Mouse (Mus musculus) heart, embryonic 11.5 days (tissue): ENCODE data around the gene Ccr10. TPM values are rescaled to one million over a fixed set of nuclear protein-coding genes. Genes with fewer than 3 reads are reported as not detected.

ENCODE experiments used
- ATAC-seq: fragments of 200-750 bp; cut with Nextera tagmentation; replicated peaks from 2 replicates; pipeline ENCODE4 v1.8.0; 2017; ENCODE audit warnings: moderate library complexity; ENCODE audit not compliant: insufficient number of reproducible peaks, low FRiP score, low TSS enrichment
- H3K27ac ChIP-seq: fragments of 300-500 bp; sonication (generic); 2 replicates; pipeline ENCODE4 v1.5.1; 2014; ENCODE audit warnings: mild to moderate bottlenecking, low read depth, low read length
- H3K27me3 ChIP-seq: fragments of 300-500 bp; sonication (generic); 2 replicates; pipeline ENCODE4 v1.6.1; 2014; ENCODE audit warnings: mild to moderate bottlenecking, low read length, mixed read lengths; ENCODE audit not compliant: control insufficient read depth, insufficient read depth
- H3K36me3 ChIP-seq: fragments of 300-500 bp; sonication (generic); 2 replicates; pipeline ENCODE4 v1.6.1; 2014; ENCODE audit warnings: mild to moderate bottlenecking, low read length, moderate library complexity, mixed read lengths; ENCODE audit not compliant: control insufficient read depth, insufficient read depth
- H3K4me1 ChIP-seq: fragments of 300-500 bp; sonication (generic); 2 replicates; pipeline ENCODE4 v1.6.1; 2014; ENCODE audit warnings: low read length; ENCODE audit not compliant: control insufficient read depth, insufficient read depth
- H3K4me2 ChIP-seq: fragments of 300-500 bp; sonication (generic); 2 replicates; pipeline ENCODE4 v1.6.1; 2014; ENCODE audit warnings: mild to moderate bottlenecking, moderate library complexity
- H3K4me3 ChIP-seq: fragments of 300-500 bp; sonication (generic); 2 replicates; pipeline ENCODE4 v1.5.1; 2014; ENCODE audit warnings: low read depth, low read length
- H3K9ac ChIP-seq: fragments of 300-500 bp; sonication (generic); 2 replicates; pipeline ENCODE4 v1.6.1; 2014; ENCODE audit warnings: mild to moderate bottlenecking, low read depth, low read length, moderate library complexity
- H3K9me3 ChIP-seq: fragments of 300-500 bp; sonication (generic); replicated peaks from 2 replicates; pipeline ENCODE4 v1.6.1; 2016; ENCODE audit warnings: low read length; ENCODE audit not compliant: control insufficient read depth
- WGBS: fragments of 180-500 bp; shearing (Covaris S2); extraction: QIAGEN DNeasy Blood & Tissue Kit; methylation state at CpG from one replicate; pipeline ENCODE4 v1.1.7; 2014; ENCODE audit not compliant: insufficient replicate concordance; 5-methylcytosine and 5-hydroxymethylcytosine counted together
- polyA plus RNA-seq: library from polyadenylated mRNA; unstranded; fragments of >200 nt; fragmentation: Nextera tagmentation; extraction: Ambion mirVana; gene quantifications from 2 replicates; pipeline ENCODE4 v1.2.1, GENCODE M21; 2014

Ccr10 gene
- polyA plus RNA-seq, 1 experiment from 2014 or later = 0.39 TPM

DNA sequence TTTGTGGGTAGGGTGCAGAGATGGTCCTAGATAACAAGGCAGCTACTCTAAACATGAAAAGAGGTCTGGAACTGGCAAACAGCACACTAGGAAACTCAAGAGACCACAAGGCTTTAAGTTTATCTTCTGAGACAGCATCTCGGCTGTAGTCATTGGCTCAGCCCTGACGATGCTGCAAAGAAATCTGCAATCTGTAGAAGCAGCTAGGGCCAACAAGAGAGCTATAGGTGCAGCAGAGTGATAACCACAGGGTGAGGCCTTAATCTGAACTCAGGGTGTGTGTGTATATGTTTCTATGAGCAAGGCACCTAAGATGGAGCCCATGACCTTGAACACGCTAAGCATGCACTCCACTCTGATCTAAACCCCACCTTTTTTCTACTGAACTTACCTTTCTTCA is 24.3 kb upstream of the Ccr10 start:
- Histone ChIP-seq H3K4me1 (no peaks in the 10 kb centered on the region), H3K9me3 (no peaks in the 10 kb centered on the region), H3K4me2 (no peak overlapping the region), H3K4me3 (no peak overlapping the region), H3K9ac (no peak overlapping the region), H3K27ac (no peak overlapping the region), H3K27me3 (no peaks in the 10 kb centered on the region), H3K36me3 (peaks cover 21% of the 10 kb centered on the region)
- WGBS = 85% methylated on average over 3 of the region's 3 CpGs
- ATAC-seq = no peak

DNA sequence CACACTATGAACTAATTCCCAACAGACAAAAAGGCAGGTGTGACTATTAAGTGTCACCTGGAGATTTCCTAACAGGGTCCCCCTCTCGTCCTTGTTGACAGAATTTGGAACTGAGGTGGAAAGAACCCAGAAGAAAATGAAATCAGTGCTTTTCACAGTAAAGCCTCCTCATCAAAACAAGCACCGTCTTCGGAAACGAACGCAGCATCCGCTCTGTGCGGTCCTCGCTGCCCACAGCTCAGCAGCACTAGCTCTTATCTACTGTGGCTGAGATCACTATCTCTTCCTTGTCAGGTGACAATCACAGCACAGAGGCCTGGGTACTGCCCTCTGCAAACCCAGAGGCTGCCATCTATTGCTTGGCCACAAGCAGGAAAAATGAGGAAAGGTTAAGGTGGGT is 20.9 kb upstream of the Ccr10 start:
- no peak overlapping the region for H3K27ac ChIP-seq
- no peak for ATAC-seq
- 85% methylated on average over 8 of the region's 8 CpGs for WGBS

DNA sequence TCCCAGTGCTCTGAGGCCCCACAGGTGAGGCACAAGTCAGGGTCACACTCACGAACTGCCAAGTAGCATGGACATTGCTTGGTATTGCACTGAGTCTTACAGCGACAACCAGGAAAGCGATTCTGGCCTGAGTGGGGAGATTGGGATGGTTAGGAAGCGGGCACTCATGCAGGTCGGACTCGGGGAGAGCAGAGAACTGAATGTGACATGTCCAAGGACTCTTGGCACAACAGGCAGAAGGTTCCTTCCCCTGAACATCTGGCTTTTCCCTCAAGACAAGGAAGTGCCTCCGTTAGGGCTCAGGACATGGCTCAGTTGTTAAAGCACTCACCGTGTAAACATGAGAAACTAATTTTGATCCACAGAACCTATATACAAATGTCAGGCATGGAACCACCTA is 20.3 kb upstream of the Ccr10 start:
- Histone ChIP-seq H3K4me2 (no peak overlapping the region), H3K9me3 (no peaks in the 10 kb centered on the region), H3K27me3 (no peaks in the 10 kb centered on the region), H3K4me1 (peaks cover 16% of the 10 kb centered on the region), H3K9ac (no peak overlapping the region), H3K4me3 (no peak overlapping the region), H3K36me3 (peaks cover 20% of the 10 kb centered on the region), H3K27ac (no peak overlapping the region)
- WGBS = 88% methylated on average over 8 of the region's 8 CpGs
- no peak for ATAC-seq

More for the DNA sequence above, 20.9 kb upstream of the Ccr10 start:
- no peaks in the 10 kb centered on the region for H3K27me3 ChIP-seq
- peaks cover 10% of the 10 kb centered on the region for H3K4me1 ChIP-seq
- no peaks in the 10 kb centered on the region for H3K9me3 ChIP-seq
- no peak overlapping the region for H3K4me2 ChIP-seq
- no peak overlapping the region for H3K4me3 ChIP-seq
- H3K36me3 ChIP-seq = peaks cover 20% of the 10 kb centered on the region
- H3K9ac ChIP-seq = no peak overlapping the region

DNA sequence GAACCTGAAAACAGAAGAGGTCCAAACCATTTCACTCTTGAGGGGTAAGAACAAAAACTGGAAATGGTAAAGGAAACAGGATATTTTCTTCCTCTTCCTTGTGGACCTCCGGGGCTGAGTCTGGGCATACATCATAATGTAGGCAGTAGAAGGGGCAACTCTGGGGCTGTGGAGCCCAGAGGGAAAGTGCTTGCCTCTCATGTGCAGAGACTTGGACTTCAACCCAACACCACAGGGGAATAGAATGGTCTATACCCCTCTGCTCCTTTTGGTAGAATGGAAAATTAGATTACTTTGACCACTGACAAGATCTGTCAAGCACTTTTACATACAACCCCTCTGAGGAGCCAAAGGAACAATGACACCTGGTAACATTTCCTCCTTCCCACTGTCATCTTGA is 19.9 kb upstream of the Ccr10 start:
- peaks cover 20% of the 10 kb centered on the region for H3K36me3 ChIP-seq
- ATAC-seq = no peak

DNA sequence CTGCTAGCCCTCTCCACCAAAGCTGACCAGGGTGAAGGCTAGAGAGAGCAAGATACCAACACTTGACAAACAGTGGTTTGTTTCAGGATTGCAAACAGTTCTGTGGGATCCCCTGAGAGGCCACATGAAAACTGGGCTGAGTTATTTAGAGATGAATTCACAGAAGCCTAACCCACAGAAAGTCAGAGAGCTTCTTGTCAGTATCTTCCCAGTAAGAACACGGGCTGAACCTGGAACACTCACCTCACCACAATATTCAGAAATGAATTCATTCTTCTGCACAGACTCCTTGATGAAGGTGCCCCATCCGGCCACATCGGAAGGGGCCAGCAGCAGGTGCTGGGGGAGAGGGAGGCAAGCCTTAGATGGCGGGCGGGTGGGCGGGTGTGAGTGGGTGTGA is 19.4 kb upstream of the Ccr10 start:
- Histone ChIP-seq H3K4me2 (no peak overlapping the region), H3K9ac (no peak overlapping the region), H3K27me3 (no peaks in the 10 kb centered on the region), H3K9me3 (no peaks in the 10 kb centered on the region), H3K4me1 (peaks cover 24% of the 10 kb centered on the region), H3K36me3 (peaks cover 18% of the 10 kb centered on the region), H3K4me3 (no peak overlapping the region), H3K27ac (no peak overlapping the region)
- WGBS = 88% methylated on average over 6 of the region's 6 CpGs
- no peak for ATAC-seq

More for the DNA sequence above, 19.9 kb upstream of the Ccr10 start:
- H3K9ac ChIP-seq = no peak overlapping the region
- no peak overlapping the region for H3K27ac ChIP-seq
- no peak overlapping the region for H3K4me2 ChIP-seq
- no peak overlapping the region for H3K4me3 ChIP-seq
- WGBS = 69% methylated on average over 1 of the region's 1 CpGs
- H3K27me3 ChIP-seq = no peaks in the 10 kb centered on the region
- no peaks in the 10 kb centered on the region for H3K9me3 ChIP-seq
- H3K4me1 ChIP-seq = peaks cover 20% of the 10 kb centered on the region

DNA sequence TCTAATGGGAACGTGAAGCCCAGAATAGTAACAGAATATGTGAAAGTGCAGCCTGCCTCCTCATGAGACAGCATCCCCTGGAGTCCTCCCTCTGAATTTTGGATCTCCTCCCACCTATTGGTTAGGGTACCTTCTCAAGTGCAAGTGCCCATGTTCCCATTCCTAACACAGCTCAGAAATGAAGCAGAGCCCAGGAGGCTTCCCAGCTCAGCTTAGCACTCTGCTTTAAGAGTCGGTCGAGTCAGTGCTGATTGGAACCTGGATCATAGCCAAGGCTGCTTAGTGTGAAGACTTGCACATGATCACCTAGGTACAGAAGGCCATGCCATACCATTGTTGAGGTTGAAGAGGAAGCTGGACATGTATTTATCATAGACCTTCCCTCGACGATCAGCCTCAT is 18.9 kb upstream of the Ccr10 start:
- 54% methylated on average over 5 of the region's 5 CpGs for WGBS
- H3K27ac ChIP-seq = no peak overlapping the region

DNA sequence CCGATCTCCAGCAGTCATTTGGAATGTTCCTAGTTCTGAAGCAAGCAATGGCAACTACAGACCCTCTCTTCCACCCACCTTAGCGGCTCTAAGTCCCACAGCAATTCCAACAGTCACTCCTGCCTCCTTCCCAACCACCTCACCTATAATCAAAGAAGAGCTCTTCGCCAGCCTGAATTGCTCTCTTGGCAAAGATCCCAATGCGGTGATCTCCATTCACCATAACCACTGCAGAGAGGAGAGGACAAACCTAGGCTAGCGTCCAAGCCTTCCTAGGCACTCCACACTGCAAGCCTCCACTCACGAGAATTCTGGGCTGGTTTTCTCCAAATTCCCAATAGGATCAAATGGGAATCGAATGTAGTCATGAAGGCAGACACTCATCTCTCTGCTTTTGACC is 17.8 kb upstream of the Ccr10 start:
- H3K4me3 ChIP-seq = no peak overlapping the region
- no peaks in the 10 kb centered on the region for H3K9me3 ChIP-seq
- H3K36me3 ChIP-seq = peaks cover 12% of the 10 kb centered on the region
- H3K9ac ChIP-seq = no peak overlapping the region
- H3K27ac ChIP-seq = no peak overlapping the region
- H3K4me1 ChIP-seq = peaks cover 31% of the 10 kb centered on the region
- ATAC-seq = no peak
- H3K4me2 ChIP-seq = no peak overlapping the region
- no peaks in the 10 kb centered on the region for H3K27me3 ChIP-seq
- 85% methylated on average over 7 of the region's 7 CpGs for WGBS

More for the DNA sequence above, 18.9 kb upstream of the Ccr10 start:
- peaks cover 30% of the 10 kb centered on the region for H3K4me1 ChIP-seq
- peaks cover 13% of the 10 kb centered on the region for H3K36me3 ChIP-seq
- H3K4me2 ChIP-seq = no peak overlapping the region
- H3K4me3 ChIP-seq = no peak overlapping the region
- no peak overlapping the region for H3K9ac ChIP-seq
- no peaks in the 10 kb centered on the region for H3K9me3 ChIP-seq
- ATAC-seq = no peak
- H3K27me3 ChIP-seq = no peaks in the 10 kb centered on the region

DNA sequence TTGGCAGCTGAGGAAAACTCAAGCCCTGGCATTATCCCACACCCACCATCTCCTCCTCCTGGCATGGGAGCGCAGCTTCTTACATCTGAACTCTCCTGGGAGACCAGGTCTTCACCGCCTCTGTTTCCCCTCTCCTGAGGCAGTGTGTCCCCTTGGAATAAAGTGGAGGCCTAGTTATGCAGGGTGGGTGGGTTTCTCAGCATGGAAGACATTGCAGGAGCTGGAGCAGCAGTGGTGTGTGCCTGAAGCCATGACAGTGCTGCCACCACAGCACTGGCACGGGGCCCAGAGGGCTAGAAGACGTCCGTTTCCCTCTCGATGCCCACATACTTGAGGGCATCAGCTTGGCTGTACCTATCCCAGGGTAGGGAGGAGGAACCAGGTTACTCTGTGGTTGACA is 17.4 kb upstream of the Ccr10 start:
- Histone ChIP-seq H3K9ac (no peak overlapping the region), H3K36me3 (peaks cover 12% of the 10 kb centered on the region), H3K4me2 (no peak overlapping the region), H3K27me3 (no peaks in the 10 kb centered on the region), H3K27ac (no peak overlapping the region), H3K4me3 (no peak overlapping the region), H3K4me1 (peaks cover 31% of the 10 kb centered on the region), H3K9me3 (no peaks in the 10 kb centered on the region)
- 92% methylated on average over 6 of the region's 6 CpGs for WGBS
- ATAC-seq = no peak

DNA sequence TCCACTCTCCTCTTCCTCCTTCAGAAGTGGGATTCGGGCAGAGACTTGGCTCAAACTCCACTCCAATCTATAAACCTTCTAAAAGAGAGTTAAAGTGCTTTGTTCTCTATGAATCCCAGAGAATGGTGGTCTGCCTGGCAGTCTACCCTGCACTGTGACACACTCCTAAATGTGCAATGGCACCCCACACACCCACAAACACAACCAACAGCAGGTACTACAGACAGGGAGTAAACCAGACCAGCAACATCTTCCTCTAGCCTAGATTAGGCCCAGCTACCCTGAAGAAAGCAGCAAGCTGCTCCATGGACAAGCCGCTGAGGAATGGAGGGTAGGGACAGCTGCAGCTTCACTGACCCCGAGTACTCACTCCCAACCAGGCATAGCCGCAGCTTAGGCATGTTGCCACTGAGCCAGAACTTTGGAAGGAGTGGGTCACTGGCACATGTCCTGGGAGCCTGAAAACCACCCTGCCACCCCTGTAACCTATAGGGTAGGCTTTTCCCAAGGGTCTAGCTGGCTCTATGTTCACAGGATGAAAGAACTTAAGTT is 16.8 kb upstream of the Ccr10 start:
- 70% methylated on average over 4 of the region's 4 CpGs for WGBS
- peaks cover 10% of the 10 kb centered on the region; the same call in 1 of the 2 replicates for H3K36me3 ChIP-seq
- no peak overlapping the region for H3K9ac ChIP-seq
- H3K27me3 ChIP-seq = no peaks in the 10 kb centered on the region
- peaks cover 31% of the 10 kb centered on the region for H3K4me1 ChIP-seq
- H3K4me3 ChIP-seq = no peak overlapping the region
- H3K4me2 ChIP-seq = no peak overlapping the region
- ATAC-seq = no peak
- no peaks in the 10 kb centered on the region for H3K9me3 ChIP-seq
- no peak overlapping the region for H3K27ac ChIP-seq
